In genomic region chr12:97090577-97091214, GRCm38 (mm10) we compare ENCODE assay signal across 24 mouse cellular contexts.
DNase-seq lines count a peak whose midpoint lies in the region; ATAC-seq and TF ChIP-seq lines count a peak whose summit lies in the region.
"Had no signal": no experiment of that assay in that cellular context is flagged by ENCODE, and none has a peak within 500 bp of the region (broad histone marks: within the 10 kb centered on the region; RNA-seq: fewer than 3 reads in every experiment).

No protein-coding gene starts in this region.

- no peaks in the 10 kb centered on the region for H3K4me1 ChIP-seq in hindbrain, embryonic 12.5 days
- H3K4me1 ChIP-seq in hindbrain, embryonic 13.5 days (replicated peaks), result no peaks in the 10 kb centered on the region
- H3K4me1 ChIP-seq in stomach, embryonic 15.5 days, result no peaks in the 10 kb centered on the region
- no peaks in the 10 kb centered on the region for H3K4me1 ChIP-seq in stomach, postnatal 0 days (replicated peaks; ENCODE audit: control insufficient read depth, insufficient read depth)
- no peaks in the 10 kb centered on the region for H3K4me1 ChIP-seq in kidney, embryonic 15.5 days
- H3K4me1 ChIP-seq: forebrain, embryonic 15.5 days; heart, embryonic 13.5 days; hindbrain, embryonic 15.5 days; limb, embryonic 13.5 days; liver, embryonic 12.5 days; midbrain, embryonic 12.5 days had no signal

- H3K27ac ChIP-seq in hindbrain, embryonic 12.5 days, result no peak overlapping the region
- no peak overlapping the region for H3K27ac ChIP-seq in hindbrain, embryonic 13.5 days
- no peak overlapping the region for H3K27ac ChIP-seq in stomach, embryonic 15.5 days
- H3K27ac ChIP-seq in stomach, postnatal 0 days (replicated peaks), result no peak overlapping the region
- H3K27ac ChIP-seq in kidney, embryonic 15.5 days, result no peak overlapping the region
- H3K27ac ChIP-seq: forebrain, embryonic 15.5 days; heart, embryonic 13.5 days; hindbrain, embryonic 15.5 days; limb, embryonic 13.5 days; liver, embryonic 12.5 days; midbrain, embryonic 12.5 days had no signal

- no peak for DNase-seq in stomach, postnatal 0 days (ENCODE audit: low spot score)
- DNase-seq in hindlimb bud, embryonic 11.5 days (ENCODE audit: extremely low spot score, low read depth, low spot score), result peak; percentile 18
- DNase-seq in spleen, postnatal 4 days (ENCODE audit: low spot score in 2 of 2), result no peak
- DNase-seq: adrenal gland, postnatal 14 days; cerebellum, adult 9-10 months; gastrocnemius, postnatal 14 days; heart, adult 18-20 months; heart, postnatal 14 days; kidney, postnatal 4 days; lung, adult 18-20 months; lung, postnatal 10 days; right cerebral cortex, postnatal 14 days; thymus, postnatal 25 days had no signal

- ATAC-seq in hindbrain, embryonic 12.5 days (ENCODE audit: low FRiP score), result peak; percentile 43; the same call in 1 of the 2 replicates
- no peak for ATAC-seq in hindbrain, embryonic 13.5 days (ENCODE audit: low FRiP score)
- ATAC-seq in stomach, embryonic 15.5 days (ENCODE audit: insufficient read depth, low FRiP score, low read depth), result peak; percentile 47; the same call in 1 of the 2 replicates
- no peak for ATAC-seq in stomach, postnatal 0 days (ENCODE audit: low FRiP score, low TSS enrichment)
- no peak for ATAC-seq in kidney, embryonic 15.5 days (replicated peaks; ENCODE audit: low FRiP score)
- ATAC-seq: forebrain, embryonic 15.5 days; intestine, postnatal 0 days; liver, embryonic 12.5 days had no signal

- TF ChIP-seq EP300 in stomach, postnatal 0 days (optimal IDR thresholded peaks at IDR 0.05), result no peak

- H3K4me2 ChIP-seq in hindbrain, embryonic 12.5 days (replicated peaks), result no peak overlapping the region
- no peak overlapping the region for H3K4me2 ChIP-seq in hindbrain, embryonic 13.5 days
- no peak overlapping the region for H3K4me2 ChIP-seq in stomach, embryonic 15.5 days
- H3K4me2 ChIP-seq in stomach, postnatal 0 days (replicated peaks; ENCODE audit: low read depth), result no peak overlapping the region
- no peak overlapping the region for H3K4me2 ChIP-seq in kidney, embryonic 15.5 days
- H3K4me2 ChIP-seq: forebrain, embryonic 15.5 days; heart, embryonic 13.5 days; hindbrain, embryonic 15.5 days; limb, embryonic 13.5 days; liver, embryonic 12.5 days; midbrain, embryonic 12.5 days had no signal

- no peaks in the 10 kb centered on the region for H3K27me3 ChIP-seq in hindbrain, embryonic 12.5 days
- H3K27me3 ChIP-seq in hindbrain, embryonic 13.5 days, result no peaks in the 10 kb centered on the region
- H3K27me3 ChIP-seq in stomach, embryonic 15.5 days (replicated peaks), result no peaks in the 10 kb centered on the region
- H3K27me3 ChIP-seq in stomach, postnatal 0 days (ENCODE audit: control insufficient read depth, insufficient read depth, low read length), result no peaks in the 10 kb centered on the region
- H3K27me3 ChIP-seq in kidney, embryonic 15.5 days, result no peaks in the 10 kb centered on the region
- H3K27me3 ChIP-seq: forebrain, embryonic 15.5 days; heart, embryonic 13.5 days; hindbrain, embryonic 15.5 days; limb, embryonic 13.5 days; liver, embryonic 12.5 days; midbrain, embryonic 12.5 days had no signal

- no peaks in the 10 kb centered on the region for H3K9me3 ChIP-seq in hindbrain, embryonic 12.5 days (replicated peaks)
- H3K9me3 ChIP-seq in hindbrain, embryonic 13.5 days, result no peaks in the 10 kb centered on the region
- H3K9me3 ChIP-seq in stomach, embryonic 15.5 days, result no peaks in the 10 kb centered on the region
- no peaks in the 10 kb centered on the region for H3K9me3 ChIP-seq in stomach, postnatal 0 days (ENCODE audit: control insufficient read depth, low read length)
- no peaks in the 10 kb centered on the region for H3K9me3 ChIP-seq in kidney, embryonic 15.5 days (replicated peaks)
- H3K9me3 ChIP-seq: forebrain, embryonic 15.5 days; heart, embryonic 13.5 days; hindbrain, embryonic 15.5 days; limb, embryonic 13.5 days; liver, embryonic 12.5 days; midbrain, embryonic 12.5 days had no signal

- 56% methylated on average over 2 of the region's 2 CpGs for WGBS in hindbrain, embryonic 12.5 days
- WGBS in hindbrain, embryonic 13.5 days, result 47% methylated on average over 2 of the region's 2 CpGs
- 42% methylated on average over 2 of the region's 2 CpGs for WGBS in stomach, embryonic 15.5 days
- 51% methylated on average over 2 of the region's 2 CpGs for WGBS in stomach, postnatal 0 days
- 51% methylated on average over 2 of the region's 2 CpGs for WGBS in kidney, embryonic 15.5 days

- H3K9ac ChIP-seq in hindbrain, embryonic 12.5 days, result no peak overlapping the region
- no peak overlapping the region for H3K9ac ChIP-seq in hindbrain, embryonic 13.5 days
- H3K9ac ChIP-seq in stomach, embryonic 15.5 days, result no peak overlapping the region
- H3K9ac ChIP-seq in stomach, postnatal 0 days (ENCODE audit: low read length), result no peak overlapping the region
- no peak overlapping the region for H3K9ac ChIP-seq in kidney, embryonic 15.5 days
- H3K9ac ChIP-seq: forebrain, embryonic 15.5 days; heart, embryonic 13.5 days; hindbrain, embryonic 15.5 days; limb, embryonic 13.5 days; liver, embryonic 12.5 days; midbrain, embryonic 12.5 days had no signal

- H3K4me3 ChIP-seq in hindbrain, embryonic 12.5 days, result no peak overlapping the region
- H3K4me3 ChIP-seq in hindbrain, embryonic 13.5 days, result no peak overlapping the region
- H3K4me3 ChIP-seq in stomach, embryonic 15.5 days (replicated peaks), result no peak overlapping the region
- no peak overlapping the region for H3K4me3 ChIP-seq in stomach, postnatal 0 days (ENCODE audit: low read depth, low read length)
- H3K4me3 ChIP-seq in kidney, embryonic 15.5 days (replicated peaks), result no peak overlapping the region
- H3K4me3 ChIP-seq: forebrain, embryonic 15.5 days; heart, embryonic 13.5 days; hindbrain, embryonic 15.5 days; limb, embryonic 13.5 days; liver, embryonic 12.5 days; midbrain, embryonic 12.5 days had no signal

- no peaks in the 10 kb centered on the region for H3K36me3 ChIP-seq in hindbrain, embryonic 12.5 days
- H3K36me3 ChIP-seq in hindbrain, embryonic 13.5 days, result no peaks in the 10 kb centered on the region
- no peaks in the 10 kb centered on the region for H3K36me3 ChIP-seq in stomach, embryonic 15.5 days
- no peaks in the 10 kb centered on the region for H3K36me3 ChIP-seq in stomach, postnatal 0 days (ENCODE audit: control insufficient read depth, insufficient read depth, low read length)
- H3K36me3 ChIP-seq in kidney, embryonic 15.5 days, result no peaks in the 10 kb centered on the region
- H3K36me3 ChIP-seq: forebrain, embryonic 15.5 days; heart, embryonic 13.5 days; hindbrain, embryonic 15.5 days; limb, embryonic 13.5 days; liver, embryonic 12.5 days; midbrain, embryonic 12.5 days had no signal

- no peak for TF ChIP-seq CTCF in stomach, postnatal 0 days (IDR thresholded peaks at IDR 0.05; ENCODE audit: low read depth)

Comparison
In these comparisons a context has a peak if more than half of its experiments do, and no peak if none do; other contexts are left out.
1. ATAC-seq: peak in hindbrain, embryonic 12.5 days (single experiment) and stomach, embryonic 15.5 days (single experiment); none in hindbrain, embryonic 13.5 days (single experiment), stomach, postnatal 0 days (single experiment) and kidney, embryonic 15.5 days (single experiment).